Mouse (Mus musculus) frontal cortex, postnatal 14 days (tissue): ENCODE measurements around the gene Stat1.

ENCODE experiments used
- DNase-seq, 2 experiments: peaks; one replicate each; pipeline ENCODE4 v3.0.0; 2022; ENCODE audit warnings: low spot score in 2 of 2

Gene Stat1

DNA sequence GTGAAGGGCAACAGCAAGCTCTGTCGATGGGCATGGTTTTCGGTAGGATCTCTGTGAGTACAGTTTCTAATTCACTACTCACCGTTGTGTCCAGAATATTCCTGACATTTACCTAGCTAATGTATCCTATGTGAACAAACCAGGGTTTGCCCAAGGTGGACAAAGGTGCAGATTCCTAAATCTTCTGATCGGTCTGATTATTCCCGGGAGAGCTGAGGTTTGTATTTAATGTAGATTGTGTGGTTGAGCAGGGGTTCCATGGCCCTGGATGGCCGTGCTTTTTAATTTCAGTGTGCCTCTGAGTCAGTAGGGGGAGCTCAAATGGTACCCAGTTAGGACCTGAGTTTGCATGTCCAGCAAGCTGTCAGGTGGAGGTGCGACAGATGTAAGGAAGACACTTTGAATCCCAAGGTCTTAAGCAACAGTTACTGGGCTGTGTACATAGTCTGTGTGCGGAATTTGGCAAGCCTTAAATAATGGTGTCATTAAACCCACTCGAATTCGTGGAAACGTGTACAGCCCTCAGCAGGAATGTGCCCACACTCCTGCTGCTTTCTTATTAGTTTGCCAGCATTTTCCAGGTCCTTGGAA, 12.6 kb downstream of the Stat1 start:
- no peak for DNase-seq

DNA sequence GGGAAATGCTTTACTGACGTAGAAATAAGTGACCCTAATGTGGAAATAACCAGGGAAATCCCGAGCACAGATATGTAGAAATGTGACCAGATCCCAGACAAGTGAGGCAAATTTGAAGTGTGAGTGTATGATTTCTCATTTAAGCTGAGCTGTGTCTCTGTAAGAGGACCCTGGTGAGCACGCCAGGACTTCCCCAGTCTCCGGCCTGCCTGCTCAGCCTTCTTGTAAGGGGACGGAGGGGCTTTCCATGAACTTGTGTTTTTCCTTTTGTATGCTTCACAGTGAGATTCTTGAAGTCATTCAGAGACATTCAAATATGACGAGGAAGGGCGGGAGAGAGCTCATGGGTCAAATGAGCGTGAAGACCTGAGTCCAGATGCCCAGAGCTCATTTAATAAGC, 14.0 kb downstream of the Stat1 start:
- DNase-seq, result no peak

GRCm38 (mm10) chr1:52137292-52137691, 18.1 kb downstream of the Stat1 start:
- DNase-seq, result no peak

- DNase-seq, result no peak
Observed at GRCm38 (mm10) chr1:52140534-52140933, 21.3 kb downstream of the Stat1 start.

DNA sequence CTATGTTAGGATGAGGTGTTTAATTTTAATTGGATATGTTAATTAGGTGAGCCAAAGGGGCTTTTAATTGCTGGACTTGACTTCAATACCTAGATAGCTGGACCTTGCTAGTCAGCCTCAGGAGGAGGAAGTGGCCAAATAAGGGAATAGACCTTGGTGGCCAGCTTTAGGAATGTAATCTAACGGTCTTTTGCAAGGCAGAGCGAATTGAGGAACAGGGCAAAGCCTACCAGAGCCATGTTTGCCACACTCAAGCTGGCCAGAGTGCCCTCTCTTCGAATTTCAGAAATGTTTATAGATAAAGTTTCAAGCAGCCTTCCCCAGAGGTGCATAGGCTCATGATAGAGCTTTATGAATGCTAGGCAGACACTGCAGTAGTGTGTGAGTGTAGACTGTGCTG, 22.2 kb downstream of the Stat1 start:
- no peak for DNase-seq

DNA sequence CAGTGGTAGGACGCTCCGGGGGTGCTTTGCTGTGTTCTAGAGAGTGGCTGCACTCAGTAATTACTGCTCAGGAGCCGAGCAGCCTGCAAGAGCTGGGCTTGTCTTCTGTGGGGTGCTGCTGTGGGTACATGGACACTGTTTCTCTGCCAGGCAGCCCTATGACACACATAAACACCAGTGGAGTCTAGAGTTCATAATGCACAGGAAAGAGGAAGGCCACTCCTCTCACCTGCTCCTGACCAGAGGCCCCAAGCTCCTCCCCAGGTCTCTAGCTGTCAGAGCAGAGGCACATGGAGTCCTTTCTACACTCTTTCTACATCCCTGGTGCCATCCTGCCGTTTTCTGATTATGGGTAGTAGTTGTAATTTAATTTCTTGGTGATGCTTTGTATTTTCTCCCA, 22.9 kb downstream of the Stat1 start:
- no peak for DNase-seq

- DNase-seq, result no peak
Observed at GRCm38 (mm10) chr1:52143191-52143590, 24.0 kb downstream of the Stat1 start.

GRCm38 (mm10) chr1:52143596-52144156, 24.4 kb downstream of the Stat1 start:
- DNase-seq, result no peak

DNA sequence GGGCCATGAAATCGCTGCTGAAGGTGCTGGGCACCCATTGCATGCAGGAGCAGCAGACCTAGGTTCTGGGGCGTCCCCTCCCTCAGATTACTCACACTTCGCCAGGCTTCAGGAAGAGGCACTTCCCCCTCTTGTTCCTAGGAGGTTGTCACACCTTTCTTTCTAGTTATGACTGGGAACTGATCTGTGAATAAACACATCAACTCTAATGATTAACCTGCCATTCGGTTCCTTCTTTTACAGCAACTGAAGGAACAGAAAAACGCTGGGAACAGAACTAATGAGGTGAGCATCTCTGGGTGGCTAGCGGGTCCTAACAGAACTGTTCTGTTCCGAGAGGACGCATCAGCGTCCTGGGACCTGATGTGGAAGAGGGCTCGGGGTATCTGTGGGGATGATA, 25.7 kb downstream of the Stat1 start:
- no peak for DNase-seq

DNA sequence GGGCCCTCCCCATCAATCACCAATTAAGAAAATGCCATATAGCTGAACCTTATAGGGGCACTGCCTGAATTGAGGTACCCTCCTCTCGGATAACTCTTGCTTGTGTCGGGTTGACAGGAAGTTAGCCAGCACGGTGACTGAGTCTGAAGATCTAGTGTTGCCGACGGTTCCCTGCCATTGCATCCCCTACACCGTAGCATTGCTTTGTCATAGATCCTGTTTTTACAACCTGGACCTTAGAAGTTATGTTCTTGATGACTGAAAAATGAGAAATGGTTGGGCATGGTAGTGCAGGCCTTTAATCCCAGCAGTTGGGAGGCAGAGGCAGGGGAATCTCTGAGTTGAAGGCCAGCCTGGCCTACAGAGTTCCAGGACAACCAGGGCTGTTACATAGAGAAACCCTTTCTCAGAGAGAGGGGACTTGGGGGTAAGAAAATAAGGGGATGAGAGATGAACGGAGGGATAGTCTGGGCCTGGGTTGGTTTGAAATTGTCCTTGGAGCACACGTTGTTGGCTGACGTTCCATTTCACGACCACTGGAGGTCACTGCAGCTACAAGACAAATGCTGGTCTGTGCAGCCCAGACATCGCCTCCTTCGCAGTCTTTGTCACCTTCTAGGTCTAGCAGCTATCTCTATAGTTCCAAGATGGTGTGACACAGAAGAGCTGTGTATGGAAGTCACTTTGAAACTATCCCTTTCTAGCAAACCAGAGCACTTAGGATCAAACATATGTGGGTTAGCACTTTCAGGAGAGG, 27.2 kb downstream of the Stat1 start:
- DNase-seq, result peak in 1 of 2 experiments; percentile 41

DNA sequence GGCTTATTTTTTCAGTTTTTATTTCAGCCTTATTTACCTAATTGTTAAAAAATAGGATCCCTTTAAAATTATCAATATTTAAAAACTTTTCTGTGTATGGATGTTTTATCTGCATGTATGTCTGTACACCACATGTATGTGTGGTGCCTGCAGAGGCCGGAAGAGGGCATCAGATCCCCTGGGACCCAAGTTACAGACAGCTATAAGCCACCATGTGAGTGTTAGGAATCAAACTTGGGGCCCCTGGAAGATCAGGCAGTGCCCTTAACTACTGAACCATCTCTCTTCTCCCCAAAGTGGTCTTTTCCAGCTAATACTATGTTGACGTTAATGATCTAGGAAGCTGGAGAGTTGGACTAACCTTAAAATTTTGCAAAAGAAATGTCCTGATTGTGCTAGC, 28.2 kb downstream of the Stat1 start:
- no peak for DNase-seq

DNA sequence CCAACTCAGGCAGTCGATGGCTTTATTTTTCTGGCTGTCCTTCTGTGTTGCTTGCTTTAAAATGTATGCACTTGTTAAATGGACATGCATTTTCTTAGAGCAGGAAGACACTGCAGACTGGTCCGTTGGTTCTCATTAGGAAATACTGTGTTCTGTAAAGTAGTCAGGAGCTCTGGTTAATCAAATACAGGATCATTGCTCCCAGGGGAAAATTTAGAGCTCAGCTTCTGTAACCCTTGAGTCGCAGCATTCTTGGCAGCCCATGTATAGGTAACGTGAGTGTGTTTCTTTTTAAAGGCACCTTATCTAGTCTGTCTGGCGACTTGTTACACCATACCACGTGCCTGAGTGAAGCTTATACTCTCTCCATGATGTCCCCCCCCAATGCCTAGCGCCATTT, 28.9 kb downstream of the Stat1 start:
- DNase-seq, result no peak

- DNase-seq, result no peak
Observed at GRCm38 (mm10) chr1:52148696-52149095, 29.5 kb downstream of the Stat1 start.

- peak; percentile 38 to 49 for DNase-seq
Observed at GRCm38 (mm10) chr1:52149934-52150346, 30.7 kb downstream of the Stat1 start.

- no peak for DNase-seq
Observed at GRCm38 (mm10) chr1:52150676-52151075, 31.4 kb downstream of the Stat1 start.

DNA sequence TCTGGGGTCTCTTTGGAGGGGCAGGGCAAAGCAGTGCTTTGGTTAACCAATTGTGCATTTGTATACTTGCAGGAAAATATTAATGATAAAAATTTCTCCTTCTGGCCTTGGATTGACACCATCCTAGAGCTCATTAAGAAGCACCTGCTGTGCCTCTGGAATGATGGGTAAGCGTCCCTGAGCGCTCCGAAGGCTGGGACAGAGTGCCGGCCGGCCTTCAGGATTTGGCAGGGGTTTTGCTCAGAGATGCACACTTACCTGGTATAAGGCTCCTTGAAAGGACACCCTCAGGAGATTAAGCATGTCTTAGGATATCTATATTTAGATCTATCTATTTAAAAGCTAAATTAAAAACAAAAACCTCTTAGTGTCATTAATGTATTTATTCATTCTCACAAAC, 31.9 kb downstream of the Stat1 start:
- no peak for DNase-seq

- no peak for DNase-seq
Observed at GRCm38 (mm10) chr1:52152369-52152768, 33.1 kb downstream of the Stat1 start.

GRCm38 (mm10) chr1:52152936-52153335, 33.7 kb downstream of the Stat1 start:
- DNase-seq, result no peak

- no peak for DNase-seq
Observed at GRCm38 (mm10) chr1:52154890-52155289, 35.6 kb downstream of the Stat1 start.

DNA sequence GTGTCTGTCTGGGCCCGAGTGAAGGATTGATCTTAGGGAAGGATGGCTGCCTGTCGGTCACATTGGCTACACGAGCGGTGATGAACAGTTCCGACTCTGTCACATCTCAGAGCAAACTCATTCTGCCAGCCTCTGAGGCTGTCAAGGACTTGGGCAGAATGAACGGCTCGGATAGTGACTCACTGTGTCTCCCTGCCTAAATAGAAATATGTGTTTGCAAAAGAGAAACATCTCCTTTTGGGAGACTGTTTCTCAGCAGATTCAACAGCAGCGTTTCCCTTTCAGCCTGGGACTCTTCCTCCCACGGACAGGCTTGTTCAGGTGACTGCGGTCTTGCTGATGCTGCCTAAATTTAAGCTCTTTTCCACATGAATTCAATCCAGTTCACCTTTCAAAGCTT, 37.1 kb downstream of the Stat1 start:
- no peak for DNase-seq

GRCm38 (mm10) chr1:52158040-52158439, 38.8 kb downstream of the Stat1 start:
- DNase-seq, result no peak

DNA sequence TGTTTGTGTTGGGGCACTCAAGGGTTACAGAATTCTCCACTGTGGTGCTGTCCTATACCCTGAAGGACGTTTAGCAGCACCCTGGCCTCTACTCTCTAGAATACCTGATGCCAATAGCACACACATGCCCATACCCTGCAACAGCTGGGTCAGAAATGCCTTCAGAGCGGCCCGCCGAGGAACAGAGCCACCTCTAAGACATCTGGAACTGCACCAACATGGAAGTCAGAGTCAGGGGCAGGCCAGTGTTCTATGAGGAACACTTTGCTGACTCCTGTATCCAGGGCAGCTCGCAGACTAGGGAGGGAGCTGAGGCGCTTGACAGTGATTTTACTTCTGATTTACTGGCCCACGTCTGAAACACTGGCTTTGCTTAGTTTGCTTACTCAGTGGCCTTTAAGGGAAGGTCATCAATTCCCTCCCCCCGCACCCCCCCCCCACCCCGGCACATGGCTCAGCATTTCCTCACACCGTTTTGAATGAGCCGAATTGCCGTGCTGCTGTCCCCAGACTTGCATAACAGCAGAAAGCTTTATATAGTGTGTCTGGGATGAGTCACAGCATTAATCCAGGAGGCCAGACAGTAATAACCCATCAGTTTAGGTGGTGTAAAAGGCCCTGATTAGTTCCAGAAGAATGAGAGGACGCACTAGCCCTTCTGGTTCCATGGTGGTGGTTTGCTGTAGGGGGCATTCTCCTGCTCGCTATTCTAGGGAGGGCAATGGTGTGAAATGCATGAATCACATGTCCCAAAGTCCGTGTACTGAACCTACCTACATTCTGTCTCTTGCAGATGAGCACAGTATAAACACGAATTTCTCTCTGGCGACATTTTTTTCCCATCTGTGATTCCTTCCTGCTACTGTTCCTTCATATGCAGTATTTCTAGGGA, 39.5 kb downstream of the Stat1 start:
- DNase-seq, result no peak
